Mouse (Mus musculus) kidney, postnatal 4 days (tissue): Measurements from ENCODE around the gene Il3.

ENCODE experiments used
- DNase-seq, 2 experiments: peaks; one replicate each; pipeline ENCODE4 v3.0.0; 2021; ENCODE audit warnings: mixed read lengths in 2 of 2

Gene Il3

DNA sequence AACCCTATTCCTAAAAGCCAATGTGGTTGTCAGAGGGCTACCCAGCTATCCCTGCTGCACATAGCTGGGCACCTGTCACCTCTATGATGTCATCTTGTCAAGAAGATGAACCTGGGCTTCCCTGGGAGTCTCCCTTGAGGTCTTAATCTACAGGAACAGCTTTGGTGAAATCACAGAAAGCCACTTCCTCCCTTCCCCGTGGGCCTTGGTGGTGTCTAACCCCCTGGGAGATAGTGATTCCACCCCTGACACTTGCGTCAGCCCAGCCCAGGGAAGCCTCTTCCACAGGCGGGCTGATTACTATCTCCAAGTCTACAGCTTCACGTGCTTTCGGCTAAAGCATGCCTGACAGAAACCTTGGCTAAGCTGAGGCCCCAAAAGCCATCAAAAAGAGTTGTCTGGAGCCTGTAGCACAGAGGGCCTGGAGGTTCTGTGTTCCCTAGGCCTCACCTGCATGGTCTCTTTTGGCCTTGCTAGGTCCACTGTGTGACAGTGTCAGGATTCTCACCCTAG lies 4.4 kb upstream of the Il3 start:
- no peak for DNase-seq

DNA sequence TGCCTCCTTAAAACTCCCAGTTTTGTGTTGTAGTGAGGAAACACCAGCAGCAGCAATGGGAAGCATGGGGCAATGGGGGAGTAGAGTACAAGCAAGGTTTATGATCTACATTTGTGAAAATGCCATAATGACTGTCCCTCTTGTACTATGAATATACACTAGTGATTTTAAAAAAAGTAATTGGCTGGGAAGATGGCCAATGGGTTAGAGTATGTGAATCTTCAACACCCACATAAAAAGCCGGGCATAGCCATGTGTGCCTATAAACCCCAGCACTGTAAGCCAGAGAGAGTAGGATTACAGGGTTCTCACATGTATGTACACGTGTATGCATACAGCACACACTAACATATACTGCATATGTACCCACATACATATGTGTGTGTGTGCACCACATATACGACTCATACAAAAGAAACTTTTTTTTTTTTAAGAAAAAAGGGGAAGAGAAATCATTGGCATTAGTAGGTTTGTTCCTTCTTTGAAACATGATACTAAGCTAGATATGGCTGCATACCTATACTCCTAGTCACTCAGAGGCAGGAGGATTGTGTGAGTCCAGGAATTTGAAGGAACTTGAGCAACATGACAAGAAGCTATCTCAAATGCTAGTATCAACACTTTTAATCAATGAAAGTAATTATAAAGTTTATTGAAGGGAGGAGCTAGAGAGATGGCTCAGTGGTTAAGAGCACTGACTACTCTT lies 2.3 kb upstream of the Il3 start:
- DNase-seq, result no peak

DNA sequence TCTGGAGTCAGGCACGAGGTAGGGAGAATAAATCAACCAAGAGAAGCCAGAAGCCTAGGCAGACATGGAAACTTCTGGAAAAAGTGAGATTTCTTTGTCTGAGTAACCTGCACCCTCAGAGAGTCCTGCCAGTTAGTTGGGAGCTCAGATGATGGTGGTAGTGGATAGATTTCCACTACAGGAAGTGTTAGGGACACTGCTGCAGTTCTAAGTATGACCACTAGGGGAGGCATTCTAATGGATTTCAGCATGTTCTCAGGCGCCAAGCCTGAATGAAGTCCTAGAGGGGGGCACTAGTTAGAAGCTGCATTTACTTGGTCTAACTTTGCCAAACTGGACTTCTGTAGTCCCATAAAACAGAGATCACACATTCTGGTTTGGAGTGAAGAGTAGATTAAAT lies 2.5 kb downstream of the Il3 start:
- DNase-seq, result peak; percentile 51 to 59

DNA sequence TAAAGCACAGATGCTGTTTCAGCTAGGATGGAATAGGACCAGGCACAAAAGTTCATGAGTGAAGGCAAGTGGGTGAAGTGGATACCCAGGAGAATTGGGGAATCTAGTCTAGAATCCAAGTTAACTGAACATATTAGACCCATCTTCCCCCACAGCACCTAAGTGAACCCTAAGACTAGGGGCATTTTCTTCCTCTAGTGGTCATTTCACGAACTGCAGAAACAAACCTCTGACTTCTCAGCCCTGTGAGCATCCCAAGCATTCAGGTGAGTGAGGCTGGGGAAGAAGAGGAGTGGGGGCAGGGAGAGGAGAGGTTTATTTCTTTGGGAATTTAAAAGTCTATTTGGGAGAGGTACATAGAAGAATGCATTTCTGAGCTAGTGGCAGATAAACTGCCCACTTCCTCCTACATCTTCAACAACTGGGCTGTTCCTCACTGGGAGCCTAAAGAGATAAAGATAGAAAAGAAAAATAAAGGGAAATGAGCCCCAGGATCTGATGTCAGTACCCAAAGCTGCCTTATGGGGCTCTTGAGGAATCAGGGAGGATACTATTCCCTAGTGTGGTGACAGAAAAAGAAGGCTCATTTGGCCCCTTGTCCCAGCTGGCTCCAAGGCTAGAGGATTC lies 3.6 kb downstream of the Il3 start:
- no peak for DNase-seq

DNA sequence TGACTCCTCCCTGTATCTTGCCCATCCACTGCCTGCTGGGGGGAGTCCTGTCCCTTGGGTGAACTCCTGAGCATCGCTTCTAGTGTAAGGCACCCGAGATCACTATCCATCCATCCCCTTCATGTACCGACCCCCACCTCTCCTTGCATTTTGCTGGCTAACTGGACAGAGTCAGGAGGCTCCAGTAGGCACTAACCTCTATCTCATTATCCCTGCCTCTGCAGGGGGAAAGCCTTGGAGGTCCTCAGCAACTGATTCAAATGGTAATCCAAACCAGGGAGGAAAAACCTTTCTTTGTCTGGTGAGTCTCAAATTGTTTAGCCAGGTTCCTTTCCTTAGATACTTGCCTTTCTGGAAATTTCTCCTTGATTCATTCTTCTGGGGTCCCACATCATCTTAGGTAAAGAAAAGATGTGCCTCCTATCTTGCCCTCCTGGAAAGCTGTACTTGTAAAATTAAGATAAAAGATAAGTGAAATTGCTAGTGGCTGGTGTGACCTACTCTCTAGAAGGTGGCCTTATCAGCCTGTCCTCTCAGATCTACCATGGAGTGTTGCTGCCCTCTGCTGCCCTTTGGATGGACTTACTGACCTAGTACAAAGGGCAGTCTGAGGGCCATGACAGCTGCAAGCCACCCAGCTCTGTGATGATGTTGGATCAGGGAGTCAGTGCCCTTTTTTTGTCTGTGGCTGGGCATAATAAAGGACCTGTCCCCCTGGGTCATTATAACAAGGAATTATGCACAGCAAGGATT lies 10.3 kb downstream of the Il3 start:
- peak; percentile 77 to 81 for DNase-seq

DNA sequence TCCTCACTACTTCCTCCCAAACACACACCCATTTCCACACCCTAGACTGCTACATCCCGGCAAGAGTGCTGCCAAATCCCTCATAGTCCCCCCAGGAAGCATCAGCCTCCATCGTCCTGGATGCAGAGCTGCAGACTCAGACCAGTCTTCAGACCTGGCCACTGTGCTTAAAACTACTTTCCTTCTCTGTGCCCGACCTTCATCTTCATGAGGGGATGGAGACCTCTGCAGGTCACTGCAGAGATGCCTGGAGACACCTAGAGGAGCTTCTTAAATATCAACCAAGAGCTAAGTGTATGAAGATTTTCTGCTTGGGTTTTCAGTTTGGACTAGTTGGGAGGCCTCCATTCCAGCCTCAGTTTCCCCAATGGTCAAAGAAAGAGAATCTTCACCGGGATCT lies 13.0 kb downstream of the Il3 start:
- DNase-seq, result peak; percentile 6 to 18

GRCm38 (mm10) chr11:54250575-54250974 lies 16.5 kb downstream of the Il3 start:
- DNase-seq, result no peak

GRCm38 (mm10) chr11:54249748-54250147 lies 17.3 kb downstream of the Il3 start:
- no peak for DNase-seq

DNA sequence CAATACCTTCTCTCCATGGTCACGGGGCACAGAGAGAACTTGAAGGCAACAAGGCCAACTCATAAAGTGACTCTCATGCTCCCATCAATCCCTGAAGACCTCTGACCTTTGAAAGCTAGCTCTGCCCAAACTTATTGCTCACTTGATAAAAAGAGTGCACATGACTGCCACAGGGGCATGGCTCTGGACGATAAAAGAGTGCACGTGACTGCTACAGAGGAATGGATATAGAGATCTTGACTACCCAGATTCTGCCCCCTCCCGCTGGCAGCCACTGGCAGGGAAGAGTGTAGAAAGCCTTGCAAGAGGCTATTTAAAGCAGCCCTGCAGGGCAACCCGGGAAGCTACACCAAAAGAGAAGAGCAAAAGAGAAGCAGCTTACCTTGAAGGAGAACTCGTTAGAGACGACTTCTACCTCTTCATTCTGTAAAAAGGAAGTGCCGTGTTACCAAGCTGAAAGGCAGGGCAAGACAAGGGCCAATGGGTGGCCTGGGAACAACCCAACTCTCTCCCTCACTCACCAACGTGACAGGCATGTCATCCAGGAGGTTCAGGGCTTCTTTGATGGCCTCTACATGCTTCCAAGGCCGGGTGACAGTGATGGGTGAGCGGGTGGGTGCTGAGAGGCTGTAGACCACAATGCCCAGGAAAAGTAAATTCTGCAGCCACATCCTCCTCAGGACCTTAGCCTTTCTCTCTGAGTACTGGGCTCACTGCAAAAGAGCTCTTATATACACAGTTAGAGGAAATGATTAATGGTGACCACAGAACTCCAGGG lies 17.9 kb downstream of the Il3 start, which contains the start of gene Csf2:
Csf2 (minus strand) TSS at position 728 of the 778 bp plus-strand sequence.
- DNase-seq, result no peak

DNA sequence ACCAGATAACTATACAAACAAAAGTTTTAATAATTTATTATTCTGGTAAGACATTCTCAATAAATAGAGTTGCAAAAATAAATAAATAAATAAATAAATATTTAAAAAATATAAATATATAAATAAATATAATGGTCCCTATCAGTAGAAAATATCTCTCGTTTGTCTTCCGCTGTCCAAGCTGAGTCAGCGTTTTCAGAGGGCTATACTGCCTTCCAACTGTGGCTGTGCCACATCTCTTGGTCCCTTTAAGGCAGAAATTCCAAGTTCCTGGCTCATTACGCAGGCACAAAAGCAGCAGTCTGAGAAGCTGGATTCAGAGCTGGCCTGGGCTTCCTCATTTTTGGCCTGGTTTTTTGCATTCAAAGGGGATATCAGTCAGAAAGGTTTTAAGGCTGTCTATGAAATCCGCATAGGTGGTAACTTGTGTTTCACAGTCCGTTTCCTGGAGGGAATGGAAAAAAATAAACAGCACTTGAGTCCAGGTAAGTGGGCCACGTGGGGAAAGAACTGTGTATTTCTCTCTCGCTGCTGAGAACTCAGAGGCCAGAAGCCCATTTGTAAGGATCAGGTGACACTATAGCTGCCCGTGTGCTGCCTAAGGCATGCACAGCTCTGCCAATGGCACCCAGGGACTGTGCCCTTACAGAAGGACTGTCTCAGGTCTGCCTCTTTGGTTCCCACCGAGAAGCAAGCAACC lies 19.7 kb downstream of the Il3 start:
- DNase-seq, result no peak

- DNase-seq, result no peak
These were observed 22.6 kb downstream of the Il3 start for GRCm38 (mm10) chr11:54244465-54244864.

DNA sequence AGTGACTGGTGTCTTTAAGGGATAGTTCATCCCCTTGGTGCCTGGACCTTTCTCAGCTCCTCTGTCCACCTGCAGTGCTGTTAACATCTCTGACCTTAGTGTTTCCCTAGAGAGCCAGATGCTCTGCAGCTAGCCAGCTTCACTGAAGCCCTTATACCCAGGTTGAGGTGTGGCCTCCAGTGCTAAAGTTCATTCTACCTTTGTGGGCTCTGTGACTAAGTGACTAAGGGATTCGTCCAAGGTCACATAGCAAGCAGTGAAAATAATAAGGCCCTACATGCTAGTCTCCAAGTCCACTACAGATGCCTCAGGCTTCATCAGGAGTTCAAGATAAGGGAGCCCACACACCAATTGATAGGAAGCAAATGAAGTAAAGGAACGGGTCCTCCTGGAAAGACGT lies 24.6 kb downstream of the Il3 start:
- no peak for DNase-seq

DNA sequence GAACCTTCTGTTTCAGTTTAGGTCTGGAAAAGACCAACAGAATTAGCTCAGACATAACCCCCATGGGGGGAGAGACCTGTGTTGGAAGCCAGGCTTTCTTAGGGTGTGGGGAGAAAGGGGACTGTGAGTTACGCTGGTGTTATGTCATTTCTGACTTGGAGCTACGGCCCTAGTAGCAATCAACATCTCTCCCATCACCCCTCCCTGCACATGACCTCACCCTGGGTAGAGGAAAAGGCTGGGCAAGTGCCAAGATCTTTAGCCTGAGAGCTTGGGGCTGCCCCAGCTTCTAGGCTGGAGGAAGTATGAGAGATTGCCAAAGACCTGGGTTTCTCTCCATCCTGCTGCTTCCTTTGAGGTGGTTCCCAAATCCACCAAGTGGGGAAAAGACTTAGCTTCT lies 30.1 kb downstream of the Il3 start:
- DNase-seq, result peak in 1 of 2 experiments; percentile 16

DNA sequence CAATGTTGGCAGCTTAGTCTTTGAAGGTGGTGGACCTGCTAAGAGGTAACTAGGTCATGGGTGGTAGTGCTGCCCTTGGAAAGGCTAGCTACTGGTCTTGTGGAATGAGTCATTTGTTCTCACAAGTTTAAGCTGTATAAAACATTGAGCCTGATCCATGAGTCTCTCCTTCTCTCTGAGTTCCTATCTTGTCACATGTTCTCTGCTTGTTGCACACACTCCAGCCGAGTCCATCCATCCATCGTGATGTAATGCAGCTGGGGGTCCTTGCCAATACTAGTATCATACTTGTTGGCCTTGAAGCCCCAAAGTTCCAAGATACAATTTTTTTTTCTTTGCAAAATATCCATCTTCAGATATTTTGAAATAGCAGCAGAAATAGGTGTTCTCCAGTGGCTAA lies 39.6 kb downstream of the Il3 start:
- DNase-seq, result no peak

DNA sequence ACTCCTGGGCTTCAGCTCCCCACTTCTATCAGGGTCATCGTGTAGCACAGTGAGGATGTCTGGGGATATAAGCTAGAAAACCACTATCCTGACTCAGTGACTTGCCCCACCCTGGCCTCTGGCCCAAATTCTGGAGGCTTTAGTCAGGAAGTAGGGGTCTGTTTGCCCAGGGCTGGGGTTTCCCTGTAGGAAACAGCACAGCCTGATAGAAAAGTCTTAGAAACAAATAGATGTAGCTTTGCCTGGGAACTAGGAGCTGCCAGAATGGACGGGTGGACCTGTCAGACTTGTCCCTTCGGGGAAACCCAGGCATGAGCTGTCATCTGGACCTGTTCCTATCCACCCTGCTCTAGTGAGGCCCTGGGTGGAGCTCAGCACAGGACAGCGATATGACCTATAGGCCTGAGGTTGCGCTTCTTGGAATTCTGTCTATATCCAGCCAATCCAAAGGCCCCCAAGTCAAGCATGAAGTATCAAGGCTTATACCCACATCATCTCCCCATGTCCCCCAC lies 42.5 kb downstream of the Il3 start:
- DNase-seq, result no peak

- no peak for DNase-seq
These were observed 43.2 kb downstream of the Il3 start for GRCm38 (mm10) chr11:54223637-54224474.

DNA sequence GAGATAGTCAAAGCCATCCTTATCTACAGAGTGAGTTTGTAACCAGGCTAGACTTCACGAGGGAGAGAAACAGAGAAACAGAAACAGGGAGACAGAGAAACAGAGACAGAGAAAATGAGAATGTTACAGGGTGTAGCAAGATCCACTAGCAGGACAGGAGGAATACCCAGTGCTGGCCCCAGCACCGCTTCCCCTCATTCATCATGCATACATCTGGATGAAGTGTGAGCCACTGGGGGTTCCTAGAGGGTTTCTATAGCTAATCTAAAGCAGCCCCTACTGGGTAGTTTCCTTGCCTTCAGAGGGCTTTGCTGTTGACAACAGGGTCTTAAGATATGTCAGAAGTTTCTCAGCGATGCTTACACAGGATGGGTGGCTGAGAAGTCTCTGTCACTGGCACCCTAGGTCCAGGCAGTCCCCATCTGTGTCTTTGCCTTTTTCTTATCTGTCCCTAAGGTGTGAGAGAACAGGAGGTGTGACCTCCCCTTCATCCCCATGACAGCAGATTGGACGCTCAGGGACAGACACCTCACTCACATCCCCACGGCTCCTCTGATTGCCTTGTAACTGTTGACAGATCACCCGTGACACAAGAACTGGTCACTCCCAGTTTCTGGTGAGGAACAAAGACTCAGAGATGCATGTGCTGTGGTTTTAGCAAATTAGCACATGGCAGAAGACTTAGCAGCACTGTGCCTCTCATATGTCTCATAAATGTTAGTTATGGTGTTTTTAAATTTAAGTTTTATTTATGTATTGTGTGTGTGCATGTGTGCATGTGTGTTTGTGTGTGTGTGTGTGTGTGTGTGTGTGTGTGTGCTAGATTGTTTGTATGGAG lies 47.0 kb downstream of the Il3 start:
- no peak for DNase-seq

- no peak for DNase-seq
These were observed 47.9 kb downstream of the Il3 start for GRCm38 (mm10) chr11:54219191-54219590.

GRCm38 (mm10) chr11:54217384-54217783 lies 49.7 kb downstream of the Il3 start:
- no peak for DNase-seq

DNA sequence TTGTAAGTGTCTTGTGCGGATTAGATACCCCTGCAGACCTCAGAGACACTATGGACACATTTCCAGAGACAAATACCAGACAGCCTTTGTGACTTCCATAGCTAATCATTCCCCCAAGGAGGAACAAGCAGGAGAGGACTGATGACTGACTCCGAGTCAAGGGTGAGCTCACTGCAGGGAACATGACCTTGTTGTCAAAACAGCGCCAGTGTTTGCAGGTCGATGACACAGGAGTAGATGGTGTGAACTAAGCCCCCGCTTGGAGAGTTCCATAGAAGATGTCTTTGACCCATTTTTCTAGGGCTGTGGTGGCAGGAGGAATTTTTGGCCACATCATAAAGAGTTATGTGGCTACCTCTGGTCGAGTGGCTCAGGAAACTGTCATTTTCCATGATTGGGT lies 51.0 kb downstream of the Il3 start:
- DNase-seq, result no peak
